Mouse (Mus musculus): ENCODE data around the gene AI661453.
A peak's percentile ranks its signal among the peaks of the same experiment; 100 is the strongest.

DNA sequence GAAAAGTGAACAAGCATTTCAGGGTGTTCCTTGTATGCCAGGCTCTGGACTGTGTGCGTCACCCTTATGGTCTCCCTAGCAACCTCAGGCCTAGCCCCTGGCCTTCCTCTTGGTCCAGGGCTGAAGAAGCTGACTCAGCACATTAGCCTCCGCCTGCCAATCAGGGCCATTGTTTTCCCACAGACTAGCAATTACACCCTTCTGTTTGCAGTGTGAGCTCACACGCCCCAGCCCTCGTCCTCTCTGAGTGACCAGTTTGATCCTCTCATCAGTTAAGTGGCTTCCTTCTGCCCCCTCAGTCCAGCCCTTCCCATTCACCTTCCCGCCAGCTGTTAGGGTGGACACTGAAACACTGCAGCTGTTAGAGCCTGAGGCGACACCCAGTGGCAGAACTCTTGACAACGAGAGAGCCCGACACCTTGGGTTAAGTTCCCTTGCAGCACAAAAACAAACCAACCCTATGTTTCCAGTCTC, 7.5 kb upstream of the AI661453 start:
- TF ChIP-seq CTCF (IDR thresholded peaks at IDR 0.05; ENCODE audit: insufficient read depth, low read length) (peak; percentile 59; the same call in 1 of the 2 replicates), POLR2A (IDR thresholded peaks at IDR 0.05; ENCODE audit: borderline replicate concordance, extremely low read depth, low read depth, low read length) (no peak)

Data from lung, adult 2 months (tissue).